Mouse (Mus musculus) yolk sac, embryonic 10.5 days (tissue): ENCODE data around the gene Ado.

ENCODE experiments used
- DNase-seq: peaks from one replicate; pipeline ENCODE4 v3.0.0-alpha.2; 2017; ENCODE audit warnings: low spot score

The Ado gene

GRCm38 (mm10) chr10:67536621-67537141 is 12.1 kb downstream of the Ado start:
- DNase-seq = no peak

- peak; percentile 64 for DNase-seq
Observed at GRCm38 (mm10) chr10:67535972-67536371, 12.8 kb downstream of the Ado start.

- no peak for DNase-seq
Observed at GRCm38 (mm10) chr10:67535256-67535655, 13.5 kb downstream of the Ado start, which contains the start of gene Egr2. Egr2 (plus strand) TSS chr10:67535475.

- DNase-seq = no peak
Observed at GRCm38 (mm10) chr10:67529769-67530168, 19.0 kb downstream of the Ado start.

GRCm38 (mm10) chr10:67526435-67526834 is 22.3 kb downstream of the Ado start:
- no peak for DNase-seq

- DNase-seq = no peak
Observed at GRCm38 (mm10) chr10:67524694-67525093, 24.1 kb downstream of the Ado start.

GRCm38 (mm10) chr10:67524130-67524529 is 24.6 kb downstream of the Ado start:
- no peak for DNase-seq

- DNase-seq = no peak
Observed at GRCm38 (mm10) chr10:67518733-67519132, 30.0 kb downstream of the Ado start.

GRCm38 (mm10) chr10:67512871-67513270 is 35.9 kb downstream of the Ado start:
- DNase-seq = no peak

GRCm38 (mm10) chr10:67512211-67512610 is 36.5 kb downstream of the Ado start:
- no peak for DNase-seq

GRCm38 (mm10) chr10:67505248-67505647 is 43.5 kb downstream of the Ado start:
- no peak for DNase-seq

GRCm38 (mm10) chr10:67504046-67504445 is 44.7 kb downstream of the Ado start:
- no peak for DNase-seq

GRCm38 (mm10) chr10:67503320-67503995 is 45.3 kb downstream of the Ado start:
- DNase-seq = no peak

GRCm38 (mm10) chr10:67497951-67498350 is 50.8 kb downstream of the Ado start:
- no peak for DNase-seq

- DNase-seq = no peak
Observed at GRCm38 (mm10) chr10:67497144-67497892, 51.4 kb downstream of the Ado start.
